Mouse (Mus musculus) 3T3-L1 (cell line): ENCODE measurements around the gene Ubxn10.

ENCODE experiments used
- DNase-seq: peaks from one replicate; pipeline ENCODE4 v3.0.0-alpha.2; 2015; ENCODE audit warnings: low read depth, low spot score

Gene Ubxn10

GRCm38 (mm10) chr4:138734105-138734504 lies 2.9 kb downstream of the Ubxn10 start:
- no peak for DNase-seq

GRCm38 (mm10) chr4:138729018-138729703 lies 7.8 kb downstream of the Ubxn10 start:
- DNase-seq = no peak

- DNase-seq = no peak
Observed at GRCm38 (mm10) chr4:138725751-138726150, 11.2 kb downstream of the Ubxn10 start.

GRCm38 (mm10) chr4:138725127-138725461 lies 11.9 kb downstream of the Ubxn10 start:
- no peak for DNase-seq

- no peak for DNase-seq
Observed at GRCm38 (mm10) chr4:138724354-138725126, 12.4 kb downstream of the Ubxn10 start, which contains the start of gene Pla2g2c. Gene Pla2g2c, plus strand, starts transcription at chr4:138724792.

GRCm38 (mm10) chr4:138723493-138724281 lies 13.3 kb downstream of the Ubxn10 start:
- DNase-seq = no peak

- no peak for DNase-seq
Observed at GRCm38 (mm10) chr4:138719264-138719596, 17.7 kb downstream of the Ubxn10 start.

- no peak for DNase-seq
Observed at GRCm38 (mm10) chr4:138718586-138719263, 18.2 kb downstream of the Ubxn10 start.

- no peak for DNase-seq
Observed at GRCm38 (mm10) chr4:138716697-138717096, 20.3 kb downstream of the Ubxn10 start.

- DNase-seq = no peak
Observed at GRCm38 (mm10) chr4:138714186-138714585, 22.8 kb downstream of the Ubxn10 start.

GRCm38 (mm10) chr4:138712621-138713020 lies 24.3 kb downstream of the Ubxn10 start:
- no peak for DNase-seq

GRCm38 (mm10) chr4:138712096-138712495 lies 24.9 kb downstream of the Ubxn10 start:
- DNase-seq = no peak

- no peak for DNase-seq
Observed at GRCm38 (mm10) chr4:138711051-138711820, 25.7 kb downstream of the Ubxn10 start.

- DNase-seq = no peak
Observed at GRCm38 (mm10) chr4:138710633-138711032, 26.3 kb downstream of the Ubxn10 start.

- no peak for DNase-seq
Observed at GRCm38 (mm10) chr4:138709944-138710343, 27.0 kb downstream of the Ubxn10 start.

GRCm38 (mm10) chr4:138709246-138709645 lies 27.7 kb downstream of the Ubxn10 start:
- DNase-seq = no peak

GRCm38 (mm10) chr4:138708636-138709035 lies 28.3 kb downstream of the Ubxn10 start:
- peak; percentile 47 for DNase-seq

GRCm38 (mm10) chr4:138706620-138707019 lies 30.3 kb downstream of the Ubxn10 start:
- DNase-seq = no peak

GRCm38 (mm10) chr4:138704169-138704568 lies 32.8 kb downstream of the Ubxn10 start:
- no peak for DNase-seq

GRCm38 (mm10) chr4:138703591-138703990 lies 33.4 kb downstream of the Ubxn10 start:
- no peak for DNase-seq

- peak; percentile 5 for DNase-seq
Observed at GRCm38 (mm10) chr4:138702528-138702927, 34.4 kb downstream of the Ubxn10 start.
